Mouse (Mus musculus) ES-E14 (cell line): ENCODE measurements around the gene Hdac7.

Experiments used
- CHD2 ChIP-seq: IDR thresholded peaks from 2 replicates; pipeline ENCODE4 v1.6.1; 2014; ENCODE audit warnings: mild to moderate bottlenecking, low read depth, low read length, inconsistent platforms
- HCFC1 ChIP-seq: IDR thresholded peaks from 2 replicates; pipeline ENCODE4 v1.6.1; 2012; ENCODE audit warnings: low read length, inconsistent platforms, borderline replicate concordance; ENCODE audit not compliant: insufficient read depth
- MAFK ChIP-seq: IDR thresholded peaks from 2 replicates; pipeline ENCODE4 v1.6.1; 2014; ENCODE audit warnings: mild to moderate bottlenecking, low read depth, low read length, inconsistent platforms; ENCODE audit not compliant: insufficient read depth
- ZC3H11A ChIP-seq: IDR thresholded peaks from 2 replicates; pipeline ENCODE4 v1.6.1; 2012; ENCODE audit warnings: low read depth, mild to moderate bottlenecking, inconsistent platforms, low read length, borderline replicate concordance
- ZNF384 ChIP-seq: IDR thresholded peaks from 2 replicates; pipeline ENCODE4 v1.6.1; 2012; ENCODE audit warnings: low read depth, low read length, inconsistent platforms

DNA sequence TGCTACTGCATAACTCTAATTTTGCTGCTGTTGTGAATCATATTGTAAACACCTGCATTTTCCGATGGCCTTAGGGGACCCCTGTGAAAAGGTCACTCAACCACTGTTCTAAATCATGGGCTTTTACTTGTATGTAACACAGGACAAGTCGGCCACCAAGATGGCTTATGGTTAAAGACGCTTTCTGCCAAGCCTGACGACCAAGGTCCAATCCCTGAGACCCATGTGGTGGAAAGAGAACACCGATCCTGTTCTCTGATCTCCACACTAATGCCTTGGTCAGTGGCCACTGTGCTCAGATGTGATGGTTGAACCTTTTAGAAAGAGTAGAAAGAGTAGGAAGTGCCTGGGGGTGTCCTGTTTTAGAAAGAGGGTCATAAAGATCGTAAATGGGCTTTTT lies 67.4 kb downstream of the Hdac7 start:
- no peak for TF ChIP-seq HCFC1
- no peak for TF ChIP-seq ZNF384
- no peak for TF ChIP-seq MAFK
- no peak for TF ChIP-seq ZC3H11A
- TF ChIP-seq CHD2, result no peak
